Mouse (Mus musculus): ENCODE results near the gene Nprl3. TPM values are rescaled to one million over a fixed set of nuclear protein-coding genes. Genes with fewer than 3 reads are reported as not detected.
"Not testable (repeated sequence)": the region's sequence is repeated elsewhere in the genome, so short reads cannot be mapped to it uniquely, and the experiment has no call there.

Gene Nprl3
- 14.4 and 52.1 TPM in 2 replicates for polyA plus RNA-seq (2012; ENCODE audit: insufficient read depth, low replicate concordance)

GRCm38 (mm10) chr11:32267188-32267884 is at the start of gene Nprl3:
TSS of gene Nprl3 (minus strand) at chr11:32267707.
- Histone ChIP-seq H3K4me1 (peaks cover 73% of the 10 kb centered on the region), H3K27me3 (replicated peaks) (peaks cover 43% of the 10 kb centered on the region), H3K36me3 (replicated peaks; ENCODE audit: low read length) (peaks cover 22% of the 10 kb centered on the region), H3K9me3 (0 out of 2 replicates have a peak, but pooled peaks cover 4% of the 10 kb centered on the region), H3K4me3 (replicated peaks) (peak within 1 kb of the TSS; percentile 96)
- TF ChIP-seq GATA1 (IDR thresholded peaks at IDR 0.05; ENCODE audit: borderline replicate concordance, low read length) = no peak
- no peak for TF ChIP-seq FLI1 (IDR thresholded peaks at IDR 0.05; ENCODE audit: low read length)

- Histone ChIP-seq H3K4me1 (peaks cover 12% of the 10 kb centered on the region; the same call in 1 of the 2 replicates), H3K4me3 (replicated peaks) (no peak overlapping the region), H3K27me3 (replicated peaks) (peaks cover 81% of the 10 kb centered on the region), H3K36me3 (replicated peaks; ENCODE audit: low read length) (no peaks in the 10 kb centered on the region), H3K9me3 (no peaks in the 10 kb centered on the region)
- TF ChIP-seq FLI1 (IDR thresholded peaks at IDR 0.05; ENCODE audit: low read length) (no peak), GATA1 (IDR thresholded peaks at IDR 0.05; ENCODE audit: borderline replicate concordance, low read length) (no peak)
Measured at GRCm38 (mm10) chr11:32316009-32316408, 48.5 kb upstream of the Nprl3 start.

- no peaks in the 10 kb centered on the region for H3K36me3 ChIP-seq (replicated peaks; ENCODE audit: low read length)
- no peaks in the 10 kb centered on the region for H3K9me3 ChIP-seq
- H3K27me3 ChIP-seq (replicated peaks) = peaks cover 83% of the 10 kb centered on the region
- peaks cover 19% of the 10 kb centered on the region; the same call in 1 of the 2 replicates for H3K4me1 ChIP-seq
- H3K4me3 ChIP-seq (replicated peaks) = no peak overlapping the region
- no peak for TF ChIP-seq GATA1 (IDR thresholded peaks at IDR 0.05; ENCODE audit: borderline replicate concordance, low read length)
- no peak for TF ChIP-seq FLI1 (IDR thresholded peaks at IDR 0.05; ENCODE audit: low read length)
Measured at GRCm38 (mm10) chr11:32309928-32310327, 42.4 kb upstream of the Nprl3 start.

- Histone ChIP-seq H3K4me1 (peaks cover 19% of the 10 kb centered on the region; the same call in 1 of the 2 replicates), H3K36me3 (replicated peaks; ENCODE audit: low read length) (no peaks in the 10 kb centered on the region), H3K27me3 (replicated peaks) (peaks cover 81% of the 10 kb centered on the region), H3K9me3 (no peaks in the 10 kb centered on the region), H3K4me3 (replicated peaks) (no peak overlapping the region)
- no peak for TF ChIP-seq GATA1 (IDR thresholded peaks at IDR 0.05; ENCODE audit: borderline replicate concordance, low read length)
Measured at GRCm38 (mm10) chr11:32309446-32309845, 41.9 kb upstream of the Nprl3 start.

- TF ChIP-seq FLI1 (IDR thresholded peaks at IDR 0.05; ENCODE audit: low read length) (no peak), GATA1 (IDR thresholded peaks at IDR 0.05; ENCODE audit: borderline replicate concordance, low read length) (no peak)
- Histone ChIP-seq H3K4me3 (replicated peaks) (no peak overlapping the region), H3K36me3 (replicated peaks; ENCODE audit: low read length) (no peaks in the 10 kb centered on the region), H3K4me1 (peaks cover 27% of the 10 kb centered on the region), H3K27me3 (replicated peaks) (peaks cover 84% of the 10 kb centered on the region), H3K9me3 (no peaks in the 10 kb centered on the region)
Measured at GRCm38 (mm10) chr11:32307006-32307405, 39.5 kb upstream of the Nprl3 start.

- no peak overlapping the region for H3K4me3 ChIP-seq (replicated peaks)
- no peaks in the 10 kb centered on the region for H3K36me3 ChIP-seq (replicated peaks; ENCODE audit: low read length)
- no peak for TF ChIP-seq FLI1 (IDR thresholded peaks at IDR 0.05; ENCODE audit: low read length)
- TF ChIP-seq GATA1 (IDR thresholded peaks at IDR 0.05; ENCODE audit: borderline replicate concordance, low read length) = no peak
- H3K4me1 ChIP-seq = peaks cover 19% of the 10 kb centered on the region
- no peaks in the 10 kb centered on the region for H3K9me3 ChIP-seq
- H3K27me3 ChIP-seq (replicated peaks) = peaks cover 67% of the 10 kb centered on the region
Measured at GRCm38 (mm10) chr11:32303455-32303854, 35.9 kb upstream of the Nprl3 start.

- H3K27me3 ChIP-seq (replicated peaks) = peaks cover 62% of the 10 kb centered on the region
- no peak for TF ChIP-seq FLI1 (IDR thresholded peaks at IDR 0.05; ENCODE audit: low read length)
- no peak for TF ChIP-seq GATA1 (IDR thresholded peaks at IDR 0.05; ENCODE audit: borderline replicate concordance, low read length)
Measured at GRCm38 (mm10) chr11:32302824-32303419, 35.4 kb upstream of the Nprl3 start.

GRCm38 (mm10) chr11:32301506-32301905 is 34.0 kb upstream of the Nprl3 start:
- Histone ChIP-seq H3K9me3 (no peaks in the 10 kb centered on the region), H3K4me3 (replicated peaks) (peak overlapping the region; percentile 65), H3K36me3 (replicated peaks; ENCODE audit: low read length) (no peaks in the 10 kb centered on the region), H3K4me1 (peaks cover 13% of the 10 kb centered on the region), H3K27me3 (replicated peaks) (peaks cover 48% of the 10 kb centered on the region)
- no peak for TF ChIP-seq GATA1 (IDR thresholded peaks at IDR 0.05; ENCODE audit: borderline replicate concordance, low read length)
- no peak for TF ChIP-seq FLI1 (IDR thresholded peaks at IDR 0.05; ENCODE audit: low read length)

More at GRCm38 (mm10) chr11:32302824-32303419, 35.4 kb upstream of the Nprl3 start:
- Histone ChIP-seq H3K4me1 (peaks cover 17% of the 10 kb centered on the region), H3K9me3 (no peaks in the 10 kb centered on the region), H3K4me3 (replicated peaks) (no peak overlapping the region), H3K36me3 (replicated peaks; ENCODE audit: low read length) (no peaks in the 10 kb centered on the region)

GRCm38 (mm10) chr11:32300279-32301267 is 33.1 kb upstream of the Nprl3 start:
- peak overlapping the region; percentile 28 for H3K4me3 ChIP-seq (replicated peaks)
- TF ChIP-seq GATA1 (IDR thresholded peaks at IDR 0.05; ENCODE audit: borderline replicate concordance, low read length) (no peak), FLI1 (IDR thresholded peaks at IDR 0.05; ENCODE audit: low read length) (no peak)

GRCm38 (mm10) chr11:32299865-32300264 is 32.4 kb upstream of the Nprl3 start, which contains the start of gene Hbq1a:
TSS of gene Hbq1a (plus strand) at chr11:32300069.
- not testable (repeated sequence) for H3K4me1 ChIP-seq; H3K36me3 ChIP-seq (replicated peaks; ENCODE audit: low read length); H3K9me3 ChIP-seq
- H3K27me3 ChIP-seq (replicated peaks) = peaks cover 38% of the 10 kb centered on the region
- peak within 1 kb of the TSS; percentile 28 for H3K4me3 ChIP-seq (replicated peaks)

More at GRCm38 (mm10) chr11:32300279-32301267, 33.1 kb upstream of the Nprl3 start:
- H3K9me3 ChIP-seq = no peaks in the 10 kb centered on the region
- peaks cover 8% of the 10 kb centered on the region for H3K4me1 ChIP-seq
- no peaks in the 10 kb centered on the region for H3K36me3 ChIP-seq (replicated peaks; ENCODE audit: low read length)
- H3K27me3 ChIP-seq (replicated peaks) = peaks cover 40% of the 10 kb centered on the region
